Mouse (Mus musculus) CH12.LX (cell line): ENCODE measurements around the gene Tigd3. TPM values are rescaled to one million over a fixed set of nuclear protein-coding genes. Genes with fewer than 3 reads are reported as not detected.

Source experiments
- DNase-seq: peaks from one replicate; pipeline ENCODE4 v3.0.0-alpha.2; 2013; ENCODE audit errors: extremely low read depth
- H3K27ac ChIP-seq: 2 replicates; pipeline ENCODE4 v1.5.1; 2012; ENCODE audit warnings: low read depth, mild to moderate bottlenecking, control low read depth, moderate library complexity; ENCODE audit not compliant: insufficient read depth
- H3K27me3 ChIP-seq: replicated peaks from 2 replicates; pipeline ENCODE3; 2012; ENCODE audit warnings: inconsistent platforms
- H3K36me3 ChIP-seq, 2 experiments: replicated peaks in 1 of 2; 2 replicates each; pipeline versions ENCODE3 to v1.6.1; 2012; ENCODE audit warnings: inconsistent platforms in 1 of 2, low read length in 1 of 2, mild to moderate bottlenecking in 1 of 2, mixed read lengths in 1 of 2, moderate library complexity in 1 of 2; ENCODE audit not compliant: control insufficient read depth in 1 of 2, insufficient read depth in 1 of 2
- H3K4me1 ChIP-seq, 2 experiments: 2 replicates each; pipeline ENCODE4 v1.6.1; 2012; ENCODE audit warnings: inconsistent platforms in 1 of 2, moderate library complexity in 1 of 2; ENCODE audit not compliant: insufficient read depth in 2 of 2, control insufficient read depth in 1 of 2
- H3K4me2 ChIP-seq: 2 replicates; pipeline ENCODE4 v1.6.1; 2012; ENCODE audit warnings: low read depth, mild to moderate bottlenecking, control low read depth; ENCODE audit not compliant: poor library complexity, insufficient read depth, severe bottlenecking
- H3K4me3 ChIP-seq, 3 experiments: fragments of 150-350 bp in 1 of 3; sonication (generic) in 1 of 3; replicated peaks in 1 of 3; 2 replicates each; pipeline versions ENCODE3 to v1.5.1; 2011 to 2012; ENCODE audit warnings: low read depth in 2 of 3, low read length in 2 of 3, mild to moderate bottlenecking in 2 of 3, moderate library complexity in 2 of 3, control low read depth in 1 of 3, improper control_type of control experiment in 1 of 3, inconsistent platforms in 1 of 3, mixed read lengths in 1 of 3; ENCODE audit not compliant: poor library complexity in 1 of 3
- H3K79me2 ChIP-seq: replicated peaks from 2 replicates; pipeline ENCODE4 v1.6.1; 2012; ENCODE audit warnings: mild to moderate bottlenecking, moderate library complexity; ENCODE audit not compliant: control insufficient read depth, poor library complexity, insufficient read depth, severe bottlenecking; ENCODE audit errors: extremely low read depth
- H3K9ac ChIP-seq: 2 replicates; pipeline ENCODE4 v1.6.1; 2012; ENCODE audit warnings: low read depth, mild to moderate bottlenecking, control low read depth, moderate library complexity; ENCODE audit not compliant: insufficient read depth
- H3K9me3 ChIP-seq: replicated peaks from 2 replicates; pipeline ENCODE3; 2012; ENCODE audit warnings: low read length, inconsistent platforms, mixed read lengths
- BHLHE40 ChIP-seq: IDR thresholded peaks from 2 replicates; pipeline ENCODE4 v1.6.1; 2011; ENCODE audit warnings: mild to moderate bottlenecking, low read depth, low read length, improper control_type of control experiment
- CHD2 ChIP-seq: IDR thresholded peaks from 2 replicates; pipeline ENCODE4 v1.6.1; 2011; ENCODE audit warnings: low read length, improper control_type of control experiment
- E2F4 ChIP-seq: IDR thresholded peaks from 2 replicates; pipeline ENCODE4 v1.6.1; 2011; ENCODE audit warnings: low read depth, low read length, improper control_type of control experiment; ENCODE audit not compliant: insufficient replicate concordance
- EP300 ChIP-seq: IDR thresholded peaks from 2 replicates; pipeline ENCODE4 v1.6.1; 2011; ENCODE audit warnings: low read length, improper control_type of control experiment
- GABPA ChIP-seq: IDR thresholded peaks from 2 replicates; pipeline ENCODE4 v1.6.1; 2012; ENCODE audit warnings: low read depth, low read length, improper control_type of control experiment, inconsistent platforms; ENCODE audit not compliant: insufficient replicate concordance
- IRF4 ChIP-seq: IDR thresholded peaks from 2 replicates; pipeline ENCODE4 v1.6.1; 2014; ENCODE audit warnings: low read depth, mild to moderate bottlenecking, inconsistent platforms, low read length, improper control_type of control experiment
- JUN ChIP-seq: IDR thresholded peaks from 2 replicates; pipeline ENCODE4 v1.6.1; 2011; ENCODE audit warnings: low read depth, mild to moderate bottlenecking, low read length, improper control_type of control experiment, moderate library complexity; ENCODE audit not compliant: insufficient read depth
- KAT2A ChIP-seq: IDR thresholded peaks from 2 replicates; pipeline ENCODE4 v1.6.1; 2012; ENCODE audit warnings: low read length, improper control_type of control experiment, inconsistent platforms; ENCODE audit not compliant: insufficient replicate concordance
- MAX ChIP-seq: IDR thresholded peaks from 2 replicates; pipeline ENCODE4 v1.6.1; 2011; ENCODE audit warnings: low read length, improper control_type of control experiment
- MXI1 ChIP-seq: IDR thresholded peaks from 2 replicates; pipeline ENCODE4 v1.6.1; 2011; ENCODE audit warnings: mild to moderate bottlenecking, low read depth, low read length, improper control_type of control experiment
- MYC ChIP-seq: IDR thresholded peaks from 2 replicates; pipeline ENCODE4 v1.6.1; 2011; ENCODE audit warnings: low read depth, mild to moderate bottlenecking, improper control_type of control experiment, low read length
- NRF1 ChIP-seq: IDR thresholded peaks from 2 replicates; pipeline ENCODE4 v1.6.1; 2014; ENCODE audit warnings: low read depth, mild to moderate bottlenecking, inconsistent platforms, low read length, improper control_type of control experiment, moderate library complexity
- POLR2A ChIP-seq: IDR thresholded peaks from 2 replicates; pipeline ENCODE4 v1.6.1; 2011; ENCODE audit warnings: low read depth, mild to moderate bottlenecking, improper control_type of control experiment, low read length
- RAD21 ChIP-seq: IDR thresholded peaks from 2 replicates; pipeline ENCODE4 v1.6.1; 2011; ENCODE audit warnings: low read depth, mild to moderate bottlenecking, low read length, improper control_type of control experiment, moderate library complexity
- RCOR1 ChIP-seq: conservative IDR thresholded peaks from 2 replicates; pipeline ENCODE4 v1.6.1; 2012; ENCODE audit warnings: low read depth, mild to moderate bottlenecking, inconsistent platforms, low read length, improper control_type of control experiment
- SIN3A ChIP-seq: IDR thresholded peaks from 2 replicates; pipeline ENCODE4 v1.6.1; 2012; ENCODE audit warnings: low read length, improper control_type of control experiment, inconsistent platforms
- TBP ChIP-seq: conservative IDR thresholded peaks from 2 replicates; pipeline ENCODE4 v1.6.1; 2011; ENCODE audit warnings: low read depth, low read length, improper control_type of control experiment
- UBTF ChIP-seq: IDR thresholded peaks from 2 replicates; pipeline ENCODE4 v1.6.1; 2012; ENCODE audit warnings: low read depth, mild to moderate bottlenecking, inconsistent platforms, low read length, improper control_type of control experiment, moderate library complexity
- dilution Hi-C: fragments of 300-500 bp; cut with MboI; formaldehyde crosslinking; loops from 2 replicates; pipeline ENCODE4 v1.14.3; 2020; ENCODE audit warnings: low sequenced_read_pairs; ENCODE audit not compliant: extremely low pct_unique_long_range_greater_than_20kb, extremely low pct_ligation_motif_present
- in situ Hi-C: fragments of 300-500 bp; cut with MboI; formaldehyde crosslinking; loops from 3 replicates; pipeline ENCODE4 v1.14.3; 2019; ENCODE audit warnings: low sequenced_read_pairs, low pct_ligation_motif_present, low pct_unique_long_range_greater_than_20kb, mixed read lengths
- polyA plus RNA-seq: library from polyadenylated mRNA; unstranded; fragments of >175 nt; gene quantifications from 2 replicates; pipeline ENCODE4 v1.2.1, GENCODE M21; 2012; ENCODE audit warnings: low read depth; ENCODE audit not compliant: insufficient read length
- total RNA-seq, 2 experiments: library from RNA; depleted of rRNA; stranded (reverse); fragments of 300-350 nt in 1 of 2; fragments of >200 nt in 1 of 2; gene quantifications; 2 replicates each; pipeline ENCODE4 v1.2.3; 2012 to 2014

Tigd3 gene
- total and polyA plus RNA-seq, 3 experiments: 0.67 to 1.6 (median 1.4) TPM

GRCm38 (mm10) chr19:5922963-5923362, 29.0 kb upstream of the Tigd3 start:
- DNase-seq: no peak
- dilution Hi-C loops (no loop called here), in situ Hi-C loops (loop anchor here (5.0 kb wide), 2 partner anchors 39 to 94 kb away; partner anchors contain the start of genes Capn1 and Pola2)
- Histone ChIP-seq H3K9me3 (no peaks in the 10 kb centered on the region), H3K27me3 (peaks cover 7% of the 10 kb centered on the region), H3K4me1 (peaks cover 5 to 16% of the 10 kb centered on the region in 2 experiments; a peak in 2 of 4 replicates), H3K36me3 (peaks cover 0 to 9% of the 10 kb centered on the region in 2 experiments), H3K9ac (no peak overlapping the region), H3K79me2 (no peaks in the 10 kb centered on the region)
- TF ChIP-seq POLR2A: no peak
- TF ChIP-seq BHLHE40: no peak
- no peak for TF ChIP-seq TBP
- no peak for TF ChIP-seq EP300
- TF ChIP-seq MXI1: no peak
- no peak for TF ChIP-seq KAT2A
- TF ChIP-seq E2F4: no peak
- TF ChIP-seq NRF1: no peak
- no peak for TF ChIP-seq RCOR1
- no peak for TF ChIP-seq SIN3A
- no peak for TF ChIP-seq MAX
- no peak for TF ChIP-seq IRF4
- TF ChIP-seq JUN: no peak
- TF ChIP-seq GABPA: no peak
- TF ChIP-seq CHD2: no peak
- TF ChIP-seq UBTF: no peak
- TF ChIP-seq, all 38 proteins: peak for 0
- H3K4me2 ChIP-seq: no peak overlapping the region
- no peak overlapping the region for H3K4me3 ChIP-seq
- H3K27ac ChIP-seq: no peak overlapping the region

GRCm38 (mm10) chr19:5922119-5922942, 28.4 kb upstream of the Tigd3 start:
- Histone ChIP-seq H3K4me3 (no peak overlapping the region), H3K27ac (no peak overlapping the region), H3K9ac (no peak overlapping the region), H3K4me2 (no peak overlapping the region), H3K4me1 (peaks cover 5 to 16% of the 10 kb centered on the region in 2 experiments; a peak in 2 of 4 replicates), H3K27me3 (peaks cover 7% of the 10 kb centered on the region), H3K36me3 (peaks cover 3 to 16% of the 10 kb centered on the region in 2 experiments), H3K9me3 (no peaks in the 10 kb centered on the region), H3K79me2 (no peaks in the 10 kb centered on the region)
- TF ChIP-seq IRF4 (no peak), BHLHE40 (no peak), JUN (no peak), MYC (no peak), RAD21 (no peak), TBP (no peak), UBTF (no peak)
- in situ Hi-C loops (loop anchor here (5.0 kb wide), 2 partner anchors 40 to 95 kb away; partner anchors contain the start of genes Capn1 and Pola2), dilution Hi-C loops (no loop called here)
- DNase-seq: no peak
